Mouse (Mus musculus): ENCODE data around the gene Dtymk. TPM values are rescaled to one million over a fixed set of nuclear protein-coding genes. Genes with fewer than 3 reads are reported as not detected.

Dtymk gene
- total and polyA plus RNA-seq, 2 experiments from 2014 or later, result 97.1 to 123 TPM

DNA sequence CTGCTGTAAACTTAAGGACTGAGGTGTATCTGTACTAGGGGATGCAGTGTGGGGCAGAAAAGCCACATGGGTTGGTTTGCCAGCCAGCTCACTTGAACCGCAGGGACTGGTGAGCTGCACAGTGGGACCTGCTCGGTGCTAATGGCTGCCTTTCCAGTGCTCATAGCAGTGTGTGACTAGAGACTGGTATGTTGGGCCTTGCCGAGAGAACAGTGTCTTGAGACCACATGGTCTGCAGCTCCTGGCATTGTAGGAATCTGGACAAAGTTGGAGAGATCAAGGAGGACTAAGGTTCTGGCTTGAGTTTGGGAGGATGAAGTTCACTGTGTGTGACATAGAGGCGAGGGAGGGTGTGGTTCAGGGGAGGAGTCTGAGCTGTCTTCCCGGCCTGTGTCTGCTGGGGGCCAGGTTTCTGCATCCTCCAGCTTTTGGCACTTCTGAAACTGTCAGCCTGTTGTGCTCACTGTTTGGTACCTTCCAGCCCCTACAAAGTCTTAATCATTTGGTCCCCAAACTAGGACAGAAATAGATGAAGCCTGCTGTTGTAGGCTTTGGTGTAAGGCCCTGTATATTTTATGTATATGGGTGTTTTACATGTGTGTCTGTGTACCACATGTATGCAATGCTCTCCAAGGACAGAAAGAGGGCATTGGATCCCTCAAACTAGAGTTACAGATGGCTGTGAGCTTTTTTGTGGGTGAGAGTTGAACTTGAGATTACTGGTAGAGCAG is 3.7 kb upstream of the Dtymk start:
- DNase-seq (no peak), ATAC-seq (no peak)
- Histone ChIP-seq H3K27me3 (ENCODE audit: insufficient read depth, low read length) (no peaks in the 10 kb centered on the region), H3K4me1 (ENCODE audit: insufficient read depth) (peaks cover 7% of the 10 kb centered on the region; the same call in 1 of the 2 replicates), H3K9ac (no peak overlapping the region), H3K4me2 (ENCODE audit: low read depth) (no peak overlapping the region), H3K36me3 (ENCODE audit: insufficient read depth) (peaks cover 21% of the 10 kb centered on the region), H3K27ac (ENCODE audit: low read depth, low read length) (no peak overlapping the region), H3K4me3 (ENCODE audit: low read depth, low read length) (no peak overlapping the region), H3K9me3 (ENCODE audit: low read length) (no peaks in the 10 kb centered on the region)
- TF ChIP-seq CTCF (IDR thresholded peaks at IDR 0.05; ENCODE audit: low read depth), result no peak
- 83% methylated on average over 5 of the region's 5 CpGs for whole genome bisulfite sequencing

DNA sequence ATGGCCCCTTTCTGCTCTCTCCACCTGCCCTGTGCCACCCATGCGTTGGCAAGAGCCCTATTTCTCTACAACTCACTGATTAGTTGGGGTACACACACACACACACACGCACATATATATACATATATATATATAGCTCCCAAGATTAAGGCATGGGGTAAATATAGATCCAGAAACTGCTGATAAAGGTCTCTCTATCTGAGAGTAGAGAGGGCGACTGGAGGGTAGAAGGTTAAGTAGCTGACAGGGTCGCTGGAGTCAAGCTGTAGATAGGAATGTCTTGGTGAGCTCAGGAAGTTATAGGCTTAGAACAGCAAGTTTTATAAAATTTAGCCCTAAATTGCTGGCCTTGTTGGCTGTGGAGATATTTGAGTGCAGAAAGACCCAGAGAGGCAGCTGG is 3.1 kb upstream of the Dtymk start:
- DNase-seq, result no peak
- H3K4me3 ChIP-seq (ENCODE audit: low read depth, low read length), result peak overlapping the region; percentile 90
- H3K4me2 ChIP-seq (ENCODE audit: low read depth), result peak overlapping the region; percentile 83
- no peak for ATAC-seq
- no peak for TF ChIP-seq CTCF (IDR thresholded peaks at IDR 0.05; ENCODE audit: low read depth)
- H3K9ac ChIP-seq, result peak overlapping the region; percentile 93; the same call in 1 of the 2 replicates
- H3K27ac ChIP-seq (ENCODE audit: low read depth, low read length), result no peak overlapping the region
- H3K4me1 ChIP-seq (ENCODE audit: insufficient read depth), result peaks cover 7% of the 10 kb centered on the region; the same call in 1 of the 2 replicates
- H3K36me3 ChIP-seq (ENCODE audit: insufficient read depth), result peaks cover 21% of the 10 kb centered on the region
- H3K9me3 ChIP-seq (ENCODE audit: low read length), result no peaks in the 10 kb centered on the region
- 80% methylated on average over 4 of the region's 4 CpGs for WGBS
- no peaks in the 10 kb centered on the region for H3K27me3 ChIP-seq (ENCODE audit: insufficient read depth, low read length)

DNA sequence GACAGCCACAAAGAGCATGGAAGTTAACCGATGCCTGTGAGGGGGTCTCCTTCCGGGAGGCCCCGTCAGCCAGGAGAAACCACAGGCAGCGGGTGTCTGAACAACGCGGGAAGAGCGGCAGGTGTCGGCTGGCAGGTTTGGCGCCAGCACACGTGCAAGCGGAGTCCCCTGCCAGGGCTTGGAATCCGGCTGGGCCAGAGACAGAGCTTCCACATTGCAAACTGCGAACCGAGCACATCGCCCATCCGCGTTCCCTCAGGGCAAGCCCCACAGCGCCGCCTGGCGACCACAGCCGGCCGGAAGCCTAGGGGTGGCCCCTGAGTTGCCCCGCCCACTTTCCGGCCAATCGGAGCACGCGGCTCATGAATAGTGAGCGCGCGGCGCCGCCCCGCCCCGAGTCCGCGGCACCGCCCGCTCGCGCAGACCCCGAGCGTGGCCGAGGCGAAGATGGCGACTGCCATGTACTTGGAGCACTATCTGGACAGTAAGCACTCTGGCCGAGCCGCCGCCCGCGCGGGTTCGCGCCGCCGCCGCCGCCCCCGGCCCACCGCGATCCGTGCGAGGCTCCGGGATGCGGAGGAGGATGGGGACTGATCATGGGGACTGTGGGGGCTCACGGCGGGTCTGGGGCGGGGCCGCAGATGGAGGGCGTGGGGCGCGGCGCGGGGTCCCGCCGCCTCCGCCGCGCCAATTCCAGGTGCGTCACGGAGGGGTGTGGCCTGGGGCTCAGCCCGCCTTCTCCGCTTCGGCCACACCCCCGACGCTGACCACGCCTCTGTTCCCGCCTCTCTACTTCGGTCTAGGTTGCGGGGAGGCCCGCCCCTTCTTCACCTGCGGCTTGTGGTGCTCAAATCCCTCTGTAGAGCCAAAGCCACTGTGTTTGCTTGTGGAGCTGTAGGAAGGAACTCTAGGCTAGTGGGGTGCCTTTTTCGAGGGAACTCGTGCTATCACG is 2.1 kb upstream of the Dtymk start, which contains the start of gene Ing5:
Ing5 (plus strand) TSS at position 410 of the 952 bp plus-strand sequence.
- H3K4me2 ChIP-seq (ENCODE audit: low read depth), result peak within 1 kb of the TSS; percentile 83
- peak within 1 kb of the TSS; percentile 93 for H3K9ac ChIP-seq
- H3K27me3 ChIP-seq (ENCODE audit: insufficient read depth, low read length), result no peaks in the 10 kb centered on the region
- peaks cover 18% of the 10 kb centered on the region for H3K36me3 ChIP-seq (ENCODE audit: insufficient read depth)
- under 1% methylated on average over 89 of the region's 94 CpGs for WGBS
- no peaks in the 10 kb centered on the region for H3K9me3 ChIP-seq (ENCODE audit: low read length)
- peak within 1 kb of the TSS; percentile 97 for H3K27ac ChIP-seq (ENCODE audit: low read depth, low read length)
- H3K4me1 ChIP-seq (ENCODE audit: insufficient read depth), result peaks cover 7% of the 10 kb centered on the region; the same call in 1 of the 2 replicates
- peak; percentile 99 for TF ChIP-seq CTCF (IDR thresholded peaks at IDR 0.05; ENCODE audit: low read depth)
- ATAC-seq, result peak; percentile 95
- H3K4me3 ChIP-seq (ENCODE audit: low read depth, low read length), result peak within 1 kb of the TSS; percentile 90
- DNase-seq, result peak; percentile 98

DNA sequence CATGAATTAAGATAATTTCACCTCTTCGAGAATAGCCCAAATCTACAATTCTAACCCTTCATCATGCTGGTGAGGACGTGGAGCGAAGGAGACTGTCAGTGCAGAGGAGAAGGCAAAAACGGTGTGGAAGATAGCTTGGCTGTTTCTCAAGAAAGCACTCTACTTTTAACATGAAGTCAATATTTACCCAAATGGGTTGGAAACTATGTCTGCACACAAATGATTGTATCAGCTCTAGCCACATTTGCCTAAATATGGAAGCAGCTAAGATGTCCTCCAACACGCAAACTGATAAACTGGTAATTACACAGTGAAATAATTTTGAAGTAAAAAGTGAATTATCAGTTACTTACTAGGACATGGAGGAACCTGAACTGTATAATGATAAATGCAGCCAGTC is 1.0 kb upstream of the Dtymk start:
- H3K9me3 ChIP-seq (ENCODE audit: low read length), result no peaks in the 10 kb centered on the region
- H3K27ac ChIP-seq (ENCODE audit: low read depth, low read length), result 0 out of 2 replicates have a peak overlapping the region, but pooled peaks have one; percentile 97
- peaks cover 17% of the 10 kb centered on the region for H3K36me3 ChIP-seq (ENCODE audit: insufficient read depth)
- ATAC-seq (no peak), DNase-seq (no peak)
- no peak overlapping the region for H3K9ac ChIP-seq
- TF ChIP-seq CTCF (IDR thresholded peaks at IDR 0.05; ENCODE audit: low read depth), result no peak
- H3K4me2 ChIP-seq (ENCODE audit: low read depth), result peak overlapping the region; percentile 83; the same call in 1 of the 2 replicates
- H3K4me3 ChIP-seq (ENCODE audit: low read depth, low read length), result no peak overlapping the region
- 88% methylated on average over 5 of the region's 5 CpGs for WGBS
- no peaks in the 10 kb centered on the region for H3K27me3 ChIP-seq (ENCODE audit: insufficient read depth, low read length)
- peaks cover 7% of the 10 kb centered on the region; the same call in 1 of the 2 replicates for H3K4me1 ChIP-seq (ENCODE audit: insufficient read depth)

DNA sequence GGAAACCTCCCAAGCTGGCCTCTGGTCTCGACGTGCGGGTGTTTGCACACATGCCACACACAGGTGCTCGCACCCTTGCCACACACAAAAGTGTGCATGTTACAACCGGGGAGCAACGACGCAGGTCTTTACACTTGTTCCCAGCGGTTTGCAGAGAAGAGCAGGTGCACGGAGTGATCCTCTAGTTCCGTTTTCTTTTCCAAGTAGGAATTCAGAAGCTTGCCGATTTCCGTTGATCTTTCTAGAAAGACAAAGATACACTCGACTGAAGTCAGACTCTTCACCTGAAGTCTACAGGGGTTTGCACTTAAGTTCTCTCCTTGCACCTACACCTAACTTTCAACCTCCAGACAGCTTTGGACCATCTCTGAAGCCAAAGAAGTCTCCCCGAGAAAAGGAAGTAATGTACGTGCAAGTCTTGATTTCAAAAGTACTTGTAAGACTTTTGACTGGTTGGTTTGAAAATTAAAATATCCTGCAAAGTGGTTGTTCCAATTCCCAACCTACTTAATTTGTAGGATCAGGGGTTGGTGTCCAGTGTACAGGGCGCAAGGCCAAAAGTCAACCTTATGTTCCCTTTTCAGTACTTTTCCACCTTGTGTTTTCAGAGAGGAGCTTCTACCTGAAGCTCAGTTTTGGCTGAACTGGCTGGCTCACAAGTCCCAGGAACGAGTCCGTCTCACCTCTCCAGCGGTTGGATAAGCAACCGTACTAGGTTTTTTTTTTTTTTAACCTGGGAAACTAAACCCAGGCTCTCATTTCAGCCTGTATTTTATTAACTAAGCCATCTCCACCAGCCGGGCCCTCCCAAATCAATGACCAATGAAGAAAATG is 847 bp downstream of the Dtymk start:
- Histone ChIP-seq H3K27ac (ENCODE audit: low read depth, low read length) (peak overlapping the region; percentile 68; the same call in 1 of the 2 replicates), H3K9me3 (ENCODE audit: low read length) (no peaks in the 10 kb centered on the region), H3K27me3 (ENCODE audit: insufficient read depth, low read length) (no peaks in the 10 kb centered on the region), H3K36me3 (ENCODE audit: insufficient read depth) (peaks cover 15% of the 10 kb centered on the region), H3K4me3 (ENCODE audit: low read depth, low read length) (peak overlapping the region; percentile 61), H3K4me2 (ENCODE audit: low read depth) (peak overlapping the region; percentile 60), H3K4me1 (ENCODE audit: insufficient read depth) (peaks cover 7% of the 10 kb centered on the region; the same call in 1 of the 2 replicates), H3K9ac (peak overlapping the region; percentile 57)
- DNase-seq, result no peak
- TF ChIP-seq CTCF (IDR thresholded peaks at IDR 0.05; ENCODE audit: low read depth), result no peak
- no peak for ATAC-seq
- 77% methylated on average over 21 of the region's 21 CpGs for WGBS

DNA sequence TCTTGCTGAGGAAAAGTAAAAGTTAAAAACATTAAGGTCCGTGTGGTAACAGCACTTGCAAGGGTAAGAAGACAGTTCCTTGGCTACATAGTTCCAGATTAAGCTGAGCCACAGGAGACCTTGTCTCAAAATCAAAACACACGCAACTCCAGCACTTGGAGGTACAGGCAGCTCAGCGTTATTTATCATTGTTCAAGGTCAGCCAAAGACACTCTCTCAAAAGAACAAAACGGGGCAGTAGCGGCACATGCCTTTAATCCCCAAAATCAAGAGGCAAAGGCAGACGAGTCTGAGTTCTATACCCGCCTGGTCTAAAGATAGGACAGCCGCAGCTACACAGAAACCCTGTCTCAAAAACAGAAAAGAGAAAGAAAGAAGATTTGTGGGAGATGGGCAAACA is 5.8 kb downstream of the Dtymk start:
- DNase-seq (no peak), ATAC-seq (no peak)
- no peak overlapping the region for H3K4me3 ChIP-seq (ENCODE audit: low read depth, low read length)
- H3K36me3 ChIP-seq (ENCODE audit: insufficient read depth), result peaks cover 58% of the 10 kb centered on the region
- H3K9ac ChIP-seq, result no peak overlapping the region
- no peak overlapping the region for H3K4me2 ChIP-seq (ENCODE audit: low read depth)
- H3K27ac ChIP-seq (ENCODE audit: low read depth, low read length), result no peak overlapping the region
- WGBS, result 78% methylated on average over 8 of the region's 8 CpGs
- H3K9me3 ChIP-seq (ENCODE audit: low read length), result no peaks in the 10 kb centered on the region
- no peak for TF ChIP-seq CTCF (IDR thresholded peaks at IDR 0.05; ENCODE audit: low read depth)
- no peaks in the 10 kb centered on the region for H3K27me3 ChIP-seq (ENCODE audit: insufficient read depth, low read length)
- no peaks in the 10 kb centered on the region for H3K4me1 ChIP-seq (ENCODE audit: insufficient read depth)

All from forebrain, postnatal 0 days (tissue).